Mouse (Mus musculus): ENCODE measurements around the gene Uhrf2. TPM values are rescaled to one million over a fixed set of nuclear protein-coding genes. Genes with fewer than 3 reads are reported as not detected.

Gene Uhrf2
- polyA plus RNA-seq, 1 experiment from 2014 or later, result 47.6 TPM

- peak; percentile 71 for DNase-seq (ENCODE audit: low spot score)
- Histone ChIP-seq H3K27me3 (ENCODE audit: insufficient read depth, low read length) (no peaks in the 10 kb centered on the region), H3K4me2 (ENCODE audit: low read length) (no peak overlapping the region), H3K9me3 (replicated peaks; ENCODE audit: low read length) (no peaks in the 10 kb centered on the region), H3K4me1 (replicated peaks; ENCODE audit: insufficient read depth, low read length) (no peaks in the 10 kb centered on the region), H3K27ac (no peak overlapping the region), H3K36me3 (ENCODE audit: insufficient read depth, low read length) (no peaks in the 10 kb centered on the region), H3K4me3 (replicated peaks; ENCODE audit: low read depth, low read length) (no peak overlapping the region), H3K9ac (ENCODE audit: low read depth, low read length) (no peak overlapping the region)
- WGBS, result 64% methylated on average over 4 of the region's 4 CpGs
- no peak for ATAC-seq (replicated peaks; ENCODE audit: low FRiP score, low read depth)
- TF ChIP-seq CTCF (IDR thresholded peaks at IDR 0.05; ENCODE audit: low read depth), result peak; percentile 63
Observed at GRCm38 (mm10) chr19:30128177-30128576, 97.9 kb downstream of the Uhrf2 start.

- 75% methylated on average over 1 of the region's 1 CpGs for WGBS
- ATAC-seq (replicated peaks; ENCODE audit: low FRiP score, low read depth) (no peak), DNase-seq (ENCODE audit: low spot score) (no peak)
- H3K9me3 ChIP-seq (replicated peaks; ENCODE audit: low read length), result no peaks in the 10 kb centered on the region
- no peaks in the 10 kb centered on the region for H3K36me3 ChIP-seq (ENCODE audit: insufficient read depth, low read length)
- H3K4me1 ChIP-seq (replicated peaks; ENCODE audit: insufficient read depth, low read length), result no peaks in the 10 kb centered on the region
- TF ChIP-seq CTCF (IDR thresholded peaks at IDR 0.05; ENCODE audit: low read depth), result no peak
- no peak overlapping the region for H3K4me2 ChIP-seq (ENCODE audit: low read length)
- no peak overlapping the region for H3K27ac ChIP-seq
- H3K9ac ChIP-seq (ENCODE audit: low read depth, low read length), result no peak overlapping the region
- no peak overlapping the region for H3K4me3 ChIP-seq (replicated peaks; ENCODE audit: low read depth, low read length)
- no peaks in the 10 kb centered on the region for H3K27me3 ChIP-seq (ENCODE audit: insufficient read depth, low read length)
Observed at GRCm38 (mm10) chr19:30136308-30136707, 106.0 kb downstream of the Uhrf2 start.

Other genes starting within 250 kb of the Uhrf2 start
- 5.0 and 5.9 TPM in 2 replicates for gene 9930021J03Rik, start 224.5 kb upstream of the Uhrf2 start, polyA plus RNA-seq (2015; fragmentation: Nextera tagmentation; extraction: Ambion mirVana)
- gene Ranbp6, start 217.5 kb upstream of the Uhrf2 start, polyA plus RNA-seq (2015; fragmentation: Nextera tagmentation; extraction: Ambion mirVana), result 12.8 and 14.2 TPM in 2 replicates
- 61.8 and 63.7 TPM in 2 replicates for gene Il33, start 105.4 kb upstream of the Uhrf2 start, polyA plus RNA-seq (2015; fragmentation: Nextera tagmentation; extraction: Ambion mirVana)
- gene Trpd52l3, start 26.7 kb upstream of the Uhrf2 start, polyA plus RNA-seq (2015; fragmentation: Nextera tagmentation; extraction: Ambion mirVana), result not detected in 2 replicates
- 5.7 and 7.1 TPM in 2 replicates for gene Gldc, start 144.9 kb downstream of the Uhrf2 start, polyA plus RNA-seq (2015; fragmentation: Nextera tagmentation; extraction: Ambion mirVana)
- not detected in 2 replicates for gene Mbl2, start 202.4 kb downstream of the Uhrf2 start, polyA plus RNA-seq (2015; fragmentation: Nextera tagmentation; extraction: Ambion mirVana)